Mouse (Mus musculus): Measurements from ENCODE around the gene Catip. TPM values are rescaled to one million over a fixed set of nuclear protein-coding genes. Genes with fewer than 3 reads are reported as not detected.
"Not testable (repeated sequence)": the region's sequence is repeated elsewhere in the genome, so short reads cannot be mapped to it uniquely, and the experiment has no call there.

Catip gene
- polyA plus RNA-seq, 1 experiment from 2014 or later = 0.57 TPM

GRCm38 (mm10) chr1:74338626-74339025 lies 23.3 kb upstream of the Catip start:
- Histone ChIP-seq H3K9me3 (ENCODE audit: control insufficient read depth, low read length) (no peaks in the 10 kb centered on the region), H3K27me3 (ENCODE audit: control insufficient read depth, insufficient read depth, low read length) (no peaks in the 10 kb centered on the region)
- WGBS = 77% methylated on average over 4 of the region's 4 CpGs

DNA sequence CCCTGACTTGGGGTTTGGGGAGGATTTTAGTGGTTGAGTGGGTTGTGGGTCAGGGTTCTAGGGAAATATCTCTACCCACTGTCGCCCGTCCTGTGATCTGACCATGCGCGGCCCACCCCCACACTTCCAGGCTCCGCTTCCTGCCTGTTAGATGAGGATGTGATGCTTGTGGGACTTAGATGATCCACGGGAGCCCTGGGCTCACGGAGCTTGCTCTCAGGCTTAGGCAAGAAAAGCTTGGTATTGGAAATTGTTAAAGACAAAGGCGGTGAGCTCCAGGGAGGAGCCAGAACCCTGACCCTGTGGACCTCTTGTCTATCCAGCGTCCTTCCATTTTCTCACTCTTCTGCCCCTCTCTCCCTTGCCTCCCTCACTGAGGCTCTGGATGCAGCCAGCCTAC lies 22.0 kb upstream of the Catip start:
- no peak overlapping the region for H3K4me2 ChIP-seq (ENCODE audit: low read length)
- no peaks in the 10 kb centered on the region for H3K4me1 ChIP-seq (ENCODE audit: control insufficient read depth, insufficient read depth, low read length)
- no peaks in the 10 kb centered on the region for H3K9me3 ChIP-seq (ENCODE audit: control insufficient read depth, low read length)
- DNase-seq (no peak), ATAC-seq (ENCODE audit: low FRiP score, low TSS enrichment) (no peak)
- no peak overlapping the region for H3K4me3 ChIP-seq (replicated peaks; ENCODE audit: low read depth, low read length)
- H3K27me3 ChIP-seq (ENCODE audit: control insufficient read depth, insufficient read depth, low read length) = no peaks in the 10 kb centered on the region
- H3K9ac ChIP-seq (replicated peaks; ENCODE audit: low read length) = no peak overlapping the region
- H3K27ac ChIP-seq (replicated peaks; ENCODE audit: low read depth, low read length) = no peak overlapping the region
- H3K36me3 ChIP-seq (ENCODE audit: control insufficient read depth, insufficient read depth, low read length) = no peaks in the 10 kb centered on the region
- WGBS = 90% methylated on average over 9 of the region's 9 CpGs

More at GRCm38 (mm10) chr1:74338626-74339025, 23.3 kb upstream of the Catip start:
- no peaks in the 10 kb centered on the region for H3K36me3 ChIP-seq (ENCODE audit: control insufficient read depth, insufficient read depth, low read length)
- no peak overlapping the region for H3K4me2 ChIP-seq (ENCODE audit: low read length)
- ATAC-seq (ENCODE audit: low FRiP score, low TSS enrichment) = no peak
- no peak overlapping the region for H3K27ac ChIP-seq (replicated peaks; ENCODE audit: low read depth, low read length)
- H3K4me1 ChIP-seq (ENCODE audit: control insufficient read depth, insufficient read depth, low read length) = peaks cover 3% of the 10 kb centered on the region; the same call in 1 of the 2 replicates
- no peak overlapping the region for H3K4me3 ChIP-seq (replicated peaks; ENCODE audit: low read depth, low read length)
- H3K9ac ChIP-seq (replicated peaks; ENCODE audit: low read length) = no peak overlapping the region
- DNase-seq = no peak

DNA sequence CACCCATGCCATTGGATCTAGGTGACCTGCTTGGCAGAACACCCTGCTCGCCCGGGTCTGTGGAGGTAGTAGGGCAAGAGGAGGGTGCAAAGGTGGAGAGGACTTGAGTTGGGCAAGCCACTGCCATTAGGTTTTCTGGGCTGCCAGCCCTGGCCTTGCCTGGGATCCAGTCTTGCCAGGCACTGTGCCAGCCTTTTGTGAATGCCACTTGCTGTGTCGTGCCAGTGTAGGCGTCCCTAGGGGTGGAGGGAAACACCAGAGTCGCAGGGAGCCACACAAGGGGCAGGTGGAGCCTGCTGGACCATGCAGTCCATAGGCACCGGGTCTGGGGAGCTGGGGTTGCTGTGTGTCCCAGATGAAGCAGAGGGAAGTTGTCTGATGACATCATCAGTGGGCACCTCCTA lies 21.5 kb upstream of the Catip start:
- Histone ChIP-seq H3K27me3 (ENCODE audit: control insufficient read depth, insufficient read depth, low read length) (no peaks in the 10 kb centered on the region), H3K4me2 (ENCODE audit: low read length) (no peak overlapping the region), H3K27ac (replicated peaks; ENCODE audit: low read depth, low read length) (no peak overlapping the region), H3K9ac (replicated peaks; ENCODE audit: low read length) (no peak overlapping the region), H3K36me3 (ENCODE audit: control insufficient read depth, insufficient read depth, low read length) (no peaks in the 10 kb centered on the region), H3K9me3 (ENCODE audit: control insufficient read depth, low read length) (no peaks in the 10 kb centered on the region), H3K4me3 (replicated peaks; ENCODE audit: low read depth, low read length) (no peak overlapping the region), H3K4me1 (ENCODE audit: control insufficient read depth, insufficient read depth, low read length) (no peaks in the 10 kb centered on the region)
- ATAC-seq (ENCODE audit: low FRiP score, low TSS enrichment) = 0 out of 2 replicates have a peak, but pooled peaks have one; percentile 66
- peak; percentile 36 for DNase-seq
- 91% methylated on average over 6 of the region's 6 CpGs for WGBS

- 92% methylated on average over 4 of the region's 4 CpGs for WGBS
- not testable (repeated sequence) for H3K9ac ChIP-seq (replicated peaks; ENCODE audit: low read length)
These were observed 20.9 kb upstream of the Catip start for GRCm38 (mm10) chr1:74340992-74341391.

GRCm38 (mm10) chr1:74341898-74342297 lies 20.0 kb upstream of the Catip start:
- no peak for DNase-seq
- WGBS = 93% methylated on average over 7 of the region's 7 CpGs

More at GRCm38 (mm10) chr1:74340992-74341391, 20.9 kb upstream of the Catip start:
- H3K27me3 ChIP-seq (ENCODE audit: control insufficient read depth, insufficient read depth, low read length); H3K9me3 ChIP-seq (ENCODE audit: control insufficient read depth, low read length); DNase-seq; H3K4me2 ChIP-seq (ENCODE audit: low read length); H3K4me3 ChIP-seq (replicated peaks; ENCODE audit: low read depth, low read length); H3K36me3 ChIP-seq (ENCODE audit: control insufficient read depth, insufficient read depth, low read length); H3K27ac ChIP-seq (replicated peaks; ENCODE audit: low read depth, low read length); H3K4me1 ChIP-seq (ENCODE audit: control insufficient read depth, insufficient read depth, low read length); ATAC-seq (ENCODE audit: low FRiP score, low TSS enrichment): not testable (repeated sequence)

DNA sequence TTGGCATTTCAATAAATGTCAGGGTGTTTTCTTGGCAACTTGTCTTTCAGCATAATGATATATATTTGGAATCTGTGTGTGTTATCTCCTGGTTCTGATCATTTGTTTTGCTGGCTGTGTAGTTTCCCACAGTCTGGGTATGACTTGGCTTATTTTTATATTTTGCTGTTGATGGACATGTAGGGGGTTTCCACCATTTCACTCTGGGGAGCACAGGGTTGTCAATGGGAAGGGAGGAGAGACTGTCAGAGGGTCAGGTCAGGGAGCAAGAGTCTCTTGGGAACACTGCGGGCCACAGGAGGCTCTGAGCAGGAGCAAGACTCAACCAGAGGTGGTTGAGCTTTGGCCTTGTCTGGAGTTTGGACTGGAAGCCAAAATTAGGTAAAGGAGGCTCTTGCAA lies 19.6 kb upstream of the Catip start:
- DNase-seq (no peak), ATAC-seq (ENCODE audit: low FRiP score, low TSS enrichment) (no peak)
- Histone ChIP-seq H3K9me3 (ENCODE audit: control insufficient read depth, low read length) (no peaks in the 10 kb centered on the region), H3K9ac (replicated peaks; ENCODE audit: low read length) (no peak overlapping the region), H3K27me3 (ENCODE audit: control insufficient read depth, insufficient read depth, low read length) (no peaks in the 10 kb centered on the region), H3K27ac (replicated peaks; ENCODE audit: low read depth, low read length) (no peak overlapping the region), H3K4me1 (ENCODE audit: control insufficient read depth, insufficient read depth, low read length) (no peaks in the 10 kb centered on the region), H3K4me3 (replicated peaks; ENCODE audit: low read depth, low read length) (no peak overlapping the region), H3K36me3 (ENCODE audit: control insufficient read depth, insufficient read depth, low read length) (no peaks in the 10 kb centered on the region), H3K4me2 (ENCODE audit: low read length) (no peak overlapping the region)
- 97% methylated on average over 1 of the region's 1 CpGs for WGBS

More at GRCm38 (mm10) chr1:74341898-74342297, 20.0 kb upstream of the Catip start:
- Histone ChIP-seq H3K27me3 (ENCODE audit: control insufficient read depth, insufficient read depth, low read length) (no peaks in the 10 kb centered on the region), H3K27ac (replicated peaks; ENCODE audit: low read depth, low read length) (no peak overlapping the region), H3K36me3 (ENCODE audit: control insufficient read depth, insufficient read depth, low read length) (no peaks in the 10 kb centered on the region), H3K9ac (replicated peaks; ENCODE audit: low read length) (no peak overlapping the region), H3K4me1 (ENCODE audit: control insufficient read depth, insufficient read depth, low read length) (no peaks in the 10 kb centered on the region), H3K4me2 (ENCODE audit: low read length) (no peak overlapping the region), H3K4me3 (replicated peaks; ENCODE audit: low read depth, low read length) (no peak overlapping the region), H3K9me3 (ENCODE audit: control insufficient read depth, low read length) (no peaks in the 10 kb centered on the region)
- no peak for ATAC-seq (ENCODE audit: low FRiP score, low TSS enrichment)

DNA sequence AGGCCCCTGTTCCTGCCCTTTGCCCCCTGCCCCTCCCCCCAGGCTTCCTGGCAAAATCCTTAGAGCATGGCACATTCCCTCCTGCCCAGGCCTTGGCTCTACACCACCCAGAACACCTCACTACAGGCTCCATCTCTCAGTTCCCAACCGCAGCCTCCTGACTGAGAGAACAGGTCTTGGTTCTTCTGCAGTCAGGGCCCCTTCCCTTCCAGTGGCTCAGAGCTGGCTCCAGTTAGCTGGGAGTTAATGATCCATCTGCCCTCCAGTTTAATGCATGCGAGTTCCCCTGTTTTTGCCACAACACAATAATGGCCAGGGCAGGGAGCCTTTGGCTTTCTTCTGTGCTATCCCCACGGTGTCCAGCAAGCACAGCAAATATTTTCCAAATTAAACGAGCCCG lies 18.7 kb upstream of the Catip start:
- no peak overlapping the region for H3K4me2 ChIP-seq (ENCODE audit: low read length)
- H3K9ac ChIP-seq (replicated peaks; ENCODE audit: low read length) = no peak overlapping the region
- no peak for DNase-seq
- no peaks in the 10 kb centered on the region for H3K27me3 ChIP-seq (ENCODE audit: control insufficient read depth, insufficient read depth, low read length)
- no peak overlapping the region for H3K4me3 ChIP-seq (replicated peaks; ENCODE audit: low read depth, low read length)
- no peaks in the 10 kb centered on the region for H3K9me3 ChIP-seq (ENCODE audit: control insufficient read depth, low read length)
- no peaks in the 10 kb centered on the region for H3K36me3 ChIP-seq (ENCODE audit: control insufficient read depth, insufficient read depth, low read length)
- 65% methylated on average over 5 of the region's 5 CpGs for WGBS
- H3K4me1 ChIP-seq (ENCODE audit: control insufficient read depth, insufficient read depth, low read length) = no peaks in the 10 kb centered on the region
- H3K27ac ChIP-seq (replicated peaks; ENCODE audit: low read depth, low read length) = no peak overlapping the region
- ATAC-seq (ENCODE audit: low FRiP score, low TSS enrichment) = no peak

DNA sequence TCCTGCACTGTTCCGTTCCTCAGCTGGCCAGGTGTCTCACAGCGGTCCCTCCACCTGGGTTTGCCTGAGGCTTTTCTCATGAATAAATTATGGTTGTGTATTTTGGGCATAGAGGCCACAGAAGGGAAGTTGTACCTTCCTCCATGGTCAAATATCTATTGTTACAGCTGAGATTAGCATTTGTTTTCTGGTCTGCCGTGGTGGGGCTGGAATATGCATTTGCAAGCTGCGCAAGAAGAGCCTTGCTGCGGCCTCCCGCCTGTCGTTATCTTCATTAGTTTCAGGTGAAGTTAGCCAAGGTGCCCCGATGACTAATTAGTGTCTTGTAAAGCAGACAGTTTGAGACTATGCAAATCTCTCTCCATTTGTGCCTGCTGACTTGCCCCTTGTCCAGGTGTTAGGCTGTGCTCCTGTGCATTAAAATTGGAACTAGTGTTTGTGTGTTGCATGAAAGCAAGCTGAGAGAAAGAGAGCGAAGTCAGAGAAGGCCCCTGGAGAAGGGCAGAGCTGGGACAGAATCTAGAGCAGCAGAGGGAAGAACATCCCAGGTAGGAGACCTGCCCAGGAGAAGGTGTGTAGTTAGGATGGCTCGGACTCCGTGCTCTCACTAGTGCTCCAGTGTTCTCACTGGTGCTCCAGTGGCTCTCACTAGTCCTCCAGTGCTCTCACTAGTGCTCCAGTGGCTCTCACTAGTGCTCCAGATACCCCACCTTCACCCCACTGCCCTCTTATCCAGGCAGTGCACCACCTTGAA lies 17.6 kb upstream of the Catip start:
- no peaks in the 10 kb centered on the region for H3K27me3 ChIP-seq (ENCODE audit: control insufficient read depth, insufficient read depth, low read length)
- no peak overlapping the region for H3K4me2 ChIP-seq (ENCODE audit: low read length)
- peaks cover 2% of the 10 kb centered on the region; the same call in 1 of the 2 replicates for H3K36me3 ChIP-seq (ENCODE audit: control insufficient read depth, insufficient read depth, low read length)
- H3K27ac ChIP-seq (replicated peaks; ENCODE audit: low read depth, low read length) = no peak overlapping the region
- no peak overlapping the region for H3K9ac ChIP-seq (replicated peaks; ENCODE audit: low read length)
- ATAC-seq (ENCODE audit: low FRiP score, low TSS enrichment) = no peak
- WGBS = 75% methylated on average over 11 of the region's 11 CpGs
- no peaks in the 10 kb centered on the region for H3K4me1 ChIP-seq (ENCODE audit: control insufficient read depth, insufficient read depth, low read length)
- no peak overlapping the region for H3K4me3 ChIP-seq (replicated peaks; ENCODE audit: low read depth, low read length)
- no peaks in the 10 kb centered on the region for H3K9me3 ChIP-seq (ENCODE audit: control insufficient read depth, low read length)
- no peak for DNase-seq

DNA sequence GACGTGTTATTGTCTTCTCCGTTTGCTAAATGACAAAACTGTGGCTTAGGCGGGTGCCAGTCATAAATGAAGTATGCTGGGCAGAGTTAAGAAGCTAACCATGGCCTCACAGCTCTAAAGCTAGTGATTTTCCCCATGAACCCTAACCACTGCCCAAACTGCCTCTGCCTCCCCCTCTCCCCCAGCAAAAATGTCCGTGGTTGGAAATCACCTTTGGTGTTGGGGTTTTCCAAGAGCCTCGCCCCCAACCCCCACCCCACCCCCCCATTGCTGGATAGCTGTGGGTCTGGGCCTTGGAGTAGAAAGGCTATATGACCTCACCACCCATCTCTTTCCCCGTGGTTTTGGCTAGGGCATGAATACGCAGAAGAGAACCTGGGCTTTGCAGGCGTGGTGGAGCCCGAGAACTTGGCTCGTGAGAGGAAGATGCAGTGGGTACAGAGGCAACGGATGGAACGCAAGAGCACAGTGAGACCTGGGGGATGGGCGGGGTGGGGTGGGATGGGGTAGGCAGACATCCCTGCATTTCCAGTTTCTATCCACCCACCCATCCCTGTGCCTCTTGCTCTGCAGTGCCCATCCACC lies 10.6 kb upstream of the Catip start:
- no peak overlapping the region for H3K27ac ChIP-seq (replicated peaks; ENCODE audit: low read depth, low read length)
- WGBS = 89% methylated on average over 13 of the region's 13 CpGs
- H3K36me3 ChIP-seq (ENCODE audit: control insufficient read depth, insufficient read depth, low read length) = peaks cover 27% of the 10 kb centered on the region
- H3K4me1 ChIP-seq (ENCODE audit: control insufficient read depth, insufficient read depth, low read length) = no peaks in the 10 kb centered on the region
- no peak overlapping the region for H3K9ac ChIP-seq (replicated peaks; ENCODE audit: low read length)
- no peak overlapping the region for H3K4me3 ChIP-seq (replicated peaks; ENCODE audit: low read depth, low read length)
- no peaks in the 10 kb centered on the region for H3K27me3 ChIP-seq (ENCODE audit: control insufficient read depth, insufficient read depth, low read length)
- ATAC-seq (ENCODE audit: low FRiP score, low TSS enrichment) (no peak), DNase-seq (no peak)
- no peak overlapping the region for H3K4me2 ChIP-seq (ENCODE audit: low read length)
- no peaks in the 10 kb centered on the region for H3K9me3 ChIP-seq (ENCODE audit: control insufficient read depth, low read length)

All from midbrain, embryonic 14.5 days (tissue).